In the genomic region with DNA sequence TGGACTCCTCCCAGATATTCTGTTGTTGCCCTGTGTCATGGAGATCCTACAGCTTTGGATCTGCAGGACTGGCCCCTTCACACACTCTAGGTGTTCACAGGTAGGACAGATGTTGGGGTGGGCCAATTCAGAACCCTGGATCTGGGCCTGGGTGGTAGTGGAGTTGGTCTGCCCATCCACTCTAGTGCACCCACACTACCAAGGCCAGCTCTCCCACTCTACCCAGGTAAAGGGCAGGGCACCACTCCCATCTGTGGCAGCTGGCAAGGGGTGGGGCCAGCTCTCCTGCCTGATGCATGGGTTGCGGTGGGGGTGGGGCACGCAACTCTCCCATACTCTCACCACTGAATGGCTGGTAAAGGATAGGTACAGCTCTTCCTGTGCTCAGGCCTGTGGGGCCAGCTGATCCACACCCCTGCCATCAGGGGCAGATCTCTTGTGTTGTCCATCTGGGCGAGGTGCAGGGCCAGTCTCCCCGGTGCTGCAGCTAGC, we compare ENCODE assay signal across 20 mouse cellular contexts.
DNase-seq lines count a peak whose midpoint lies in the region; ATAC-seq lines count a peak whose summit lies in the region.
"Had no signal": no experiment of that assay in that cellular context is flagged by ENCODE, and none has a peak within 500 bp of the region (broad histone marks: within the 10 kb centered on the region; RNA-seq: fewer than 3 reads in every experiment).

No protein-coding gene starts in this region.

- peak; percentile 11; the same call in 1 of the 2 replicates for ATAC-seq in embryonic facial prominence, embryonic 15.5 days (ENCODE audit: insufficient number of reproducible peaks, low FRiP score, low TSS enrichment, low read depth)
- ATAC-seq in kidney, embryonic 15.5 days (replicated peaks; ENCODE audit: low FRiP score): 0 out of 2 replicates have a peak, but pooled peaks have one; percentile 43
- ATAC-seq: CD4-positive, CD25-positive, alpha-beta regulatory T cell, adult 4 months; lung, postnatal 0 days had no signal

- H3K27me3 ChIP-seq in embryonic facial prominence, embryonic 15.5 days: no peaks in the 10 kb centered on the region
- H3K27me3 ChIP-seq in embryonic facial prominence, embryonic 10.5 days (replicated peaks; ENCODE audit: low read depth, poor library complexity, severe bottlenecking): no peaks in the 10 kb centered on the region
- no peaks in the 10 kb centered on the region for H3K27me3 ChIP-seq in kidney, embryonic 15.5 days
- H3K27me3 ChIP-seq: heart, embryonic 15.5 days; limb, embryonic 15.5 days had no signal

- DNase-seq in embryonic facial prominence, embryonic 10.5 days (ENCODE audit: low spot score): no peak
- no peak for DNase-seq in kidney, adult 9 months
- peak; percentile 2 for DNase-seq in thymus, postnatal 14 days
- DNase-seq in thymus, postnatal 4 days: no peak
- DNase-seq in ovary, postnatal 36 days (ENCODE audit: low spot score): no peak
- no peak for DNase-seq in left cerebral cortex, postnatal 36 days (ENCODE audit: low spot score in 2 of 2)
- DNase-seq: adrenal gland, postnatal 14 days; cerebellum, adult 11 months; cerebellum, postnatal 14 days; gastrocnemius, adult 2 months; heart, postnatal 4 days; layer of hippocampus, postnatal 36 days; thymus, adult 18-20 months had no signal

- no peak overlapping the region for H3K4me3 ChIP-seq in embryonic facial prominence, embryonic 15.5 days (replicated peaks)
- no peak overlapping the region for H3K4me3 ChIP-seq in embryonic facial prominence, embryonic 10.5 days
- H3K4me3 ChIP-seq in kidney, embryonic 15.5 days (replicated peaks): no peak overlapping the region
- H3K4me3 ChIP-seq: gastrocnemius, adult 2 months; heart, embryonic 15.5 days; limb, embryonic 15.5 days had no signal

- H3K4me1 ChIP-seq in embryonic facial prominence, embryonic 15.5 days: no peaks in the 10 kb centered on the region
- H3K4me1 ChIP-seq in embryonic facial prominence, embryonic 10.5 days: no peaks in the 10 kb centered on the region
- no peaks in the 10 kb centered on the region for H3K4me1 ChIP-seq in kidney, embryonic 15.5 days
- H3K4me1 ChIP-seq: heart, embryonic 15.5 days; limb, embryonic 15.5 days had no signal

- 88% methylated on average over 4 of the region's 4 CpGs for WGBS in embryonic facial prominence, embryonic 15.5 days
- 91% methylated on average over 4 of the region's 4 CpGs for WGBS in embryonic facial prominence, embryonic 10.5 days
- WGBS in kidney, embryonic 15.5 days: 94% methylated on average over 4 of the region's 4 CpGs

- no peaks in the 10 kb centered on the region for H3K36me3 ChIP-seq in embryonic facial prominence, embryonic 15.5 days
- no peaks in the 10 kb centered on the region for H3K36me3 ChIP-seq in embryonic facial prominence, embryonic 10.5 days (replicated peaks)
- no peaks in the 10 kb centered on the region for H3K36me3 ChIP-seq in kidney, embryonic 15.5 days
- H3K36me3 ChIP-seq: G1E; heart, embryonic 15.5 days; limb, embryonic 15.5 days had no signal

- no peak overlapping the region for H3K4me2 ChIP-seq in embryonic facial prominence, embryonic 15.5 days (replicated peaks)
- H3K4me2 ChIP-seq in kidney, embryonic 15.5 days: no peak overlapping the region
- H3K4me2 ChIP-seq: heart, embryonic 15.5 days; limb, embryonic 15.5 days had no signal

- no peak overlapping the region for H3K9ac ChIP-seq in embryonic facial prominence, embryonic 15.5 days
- H3K9ac ChIP-seq in kidney, embryonic 15.5 days: no peak overlapping the region
- H3K9ac ChIP-seq: heart, embryonic 15.5 days; limb, embryonic 15.5 days had no signal

- H3K27ac ChIP-seq in embryonic facial prominence, embryonic 15.5 days (replicated peaks): no peak overlapping the region
- H3K27ac ChIP-seq in embryonic facial prominence, embryonic 10.5 days (replicated peaks): no peak overlapping the region
- no peak overlapping the region for H3K27ac ChIP-seq in kidney, embryonic 15.5 days
- H3K27ac ChIP-seq: gastrocnemius, adult 2 months; heart, embryonic 15.5 days; limb, embryonic 15.5 days had no signal

- intact Hi-C loops in left cerebral cortex, postnatal 36 days (cut with DNase I): no loop called here

- no peaks in the 10 kb centered on the region for H3K9me3 ChIP-seq in embryonic facial prominence, embryonic 15.5 days (replicated peaks)
- no peaks in the 10 kb centered on the region for H3K9me3 ChIP-seq in embryonic facial prominence, embryonic 10.5 days
- no peaks in the 10 kb centered on the region for H3K9me3 ChIP-seq in kidney, embryonic 15.5 days (replicated peaks)
- H3K9me3 ChIP-seq: heart, embryonic 15.5 days; limb, embryonic 15.5 days had no signal
